Mouse (Mus musculus) olfactory bulb, adult 2 months (tissue): ENCODE results near the gene Dlg2.

ENCODE experiments used
- CTCF ChIP-seq: fragments of 200-500 bp; IDR thresholded peaks from 2 replicates; pipeline ENCODE4 v1.5.1; 2012; ENCODE audit warnings: low read depth, mild to moderate bottlenecking, low read length, moderate library complexity; ENCODE audit not compliant: insufficient read depth
- POLR2A ChIP-seq: fragments of 200-500 bp; IDR thresholded peaks from 2 replicates; pipeline ENCODE4 v1.6.1; 2012; ENCODE audit warnings: mild to moderate bottlenecking, low read depth, low read length, moderate library complexity; ENCODE audit not compliant: insufficient read depth

GRCm38 (mm10) chr7:91208973-91209372, 732.5 kb downstream of the Dlg2 start:
- TF ChIP-seq CTCF, result no peak
- no peak for TF ChIP-seq POLR2A
